Mouse (Mus musculus) 3T3-L1 (cell line): ENCODE measurements around the gene Gmpr.
A peak's percentile ranks its signal among the peaks of the same experiment; 100 is the strongest.

Experiments
- DNase-seq: peaks from one replicate; pipeline ENCODE4 v3.0.0-alpha.2; 2015; ENCODE audit warnings: low read depth, low spot score

Gene Gmpr

DNA sequence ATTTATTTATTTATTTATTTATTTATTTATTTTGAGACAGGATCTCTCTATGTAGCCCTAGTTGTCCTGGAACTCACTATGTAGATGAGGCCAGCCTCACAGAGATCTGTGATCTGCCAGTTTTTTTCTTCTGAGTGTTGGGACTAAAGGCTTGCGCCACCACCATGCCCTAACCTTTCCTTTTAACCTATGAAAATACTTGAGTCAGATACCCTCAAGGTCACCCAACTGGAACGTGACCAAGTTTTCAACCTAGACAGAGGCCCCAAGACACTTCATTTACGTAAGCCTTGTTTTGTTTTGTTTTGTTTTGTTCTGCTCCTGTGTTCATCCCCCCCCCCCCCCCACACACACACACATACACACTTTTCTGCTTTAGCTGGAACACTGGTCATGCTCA lies 1.7 kb upstream of the Gmpr start:
- no peak for DNase-seq

DNA sequence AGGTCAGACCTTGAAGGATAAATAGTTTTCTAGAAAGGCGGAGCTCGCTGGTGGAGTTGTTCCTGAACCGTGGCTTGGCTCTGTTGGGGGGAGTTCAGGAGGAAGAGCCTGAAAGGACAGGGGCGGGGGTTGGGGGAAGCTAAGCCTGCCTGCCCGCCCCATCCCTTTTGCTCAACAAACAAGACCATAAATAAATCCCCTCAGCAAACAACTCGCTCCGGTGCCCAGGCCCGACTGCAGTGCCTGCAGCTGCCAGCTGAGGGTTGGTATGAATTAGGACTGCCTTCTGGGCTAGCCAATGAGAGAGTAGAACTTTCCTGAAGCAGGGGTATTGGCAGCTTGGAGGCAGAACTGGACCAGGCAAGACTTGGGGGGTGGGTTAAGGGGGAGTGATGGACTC lies 1.3 kb downstream of the Gmpr start:
- DNase-seq = no peak

DNA sequence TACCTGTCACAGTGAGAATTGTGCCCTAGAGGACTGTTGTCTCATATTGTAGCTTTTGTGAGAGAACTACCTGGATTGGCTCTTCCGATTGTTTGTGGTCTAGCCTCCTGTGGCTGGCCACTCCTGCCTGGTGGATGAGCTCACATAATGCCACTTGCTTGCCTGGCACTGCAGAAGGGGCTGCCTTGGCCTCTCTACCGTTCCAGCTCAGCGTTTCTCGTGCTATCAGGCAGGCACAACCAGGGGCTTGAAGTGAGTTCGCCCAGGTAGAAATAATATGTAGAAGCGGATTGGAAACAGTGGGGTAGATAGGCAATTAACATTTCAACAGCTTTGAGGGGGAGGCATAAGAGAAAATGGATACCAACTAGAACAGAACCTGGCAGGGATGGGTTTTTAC lies 2.1 kb downstream of the Gmpr start:
- DNase-seq = no peak

GRCm38 (mm10) chr13:45511706-45512435 lies 4.6 kb downstream of the Gmpr start:
- DNase-seq = no peak

DNA sequence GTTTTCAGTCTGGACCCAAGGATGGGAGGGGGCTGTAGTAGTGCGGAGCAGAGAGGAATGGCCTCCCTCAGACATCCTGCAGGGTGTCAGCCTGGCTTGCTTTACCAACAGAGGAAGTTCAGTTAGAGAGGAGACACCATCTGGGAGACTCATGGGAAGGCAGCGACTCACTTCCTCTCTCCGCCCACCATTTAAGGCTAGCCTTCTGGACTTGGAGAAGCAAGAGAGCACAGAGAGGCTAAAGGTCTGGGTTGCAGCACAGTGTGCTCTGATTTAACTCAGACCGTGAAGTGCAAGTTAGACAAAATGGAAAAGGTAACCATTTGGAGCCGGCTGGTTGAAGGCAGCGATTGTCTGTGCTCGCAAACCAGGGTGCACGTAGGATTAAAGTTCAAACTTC lies 5.3 kb downstream of the Gmpr start:
- DNase-seq = peak; percentile 89

DNA sequence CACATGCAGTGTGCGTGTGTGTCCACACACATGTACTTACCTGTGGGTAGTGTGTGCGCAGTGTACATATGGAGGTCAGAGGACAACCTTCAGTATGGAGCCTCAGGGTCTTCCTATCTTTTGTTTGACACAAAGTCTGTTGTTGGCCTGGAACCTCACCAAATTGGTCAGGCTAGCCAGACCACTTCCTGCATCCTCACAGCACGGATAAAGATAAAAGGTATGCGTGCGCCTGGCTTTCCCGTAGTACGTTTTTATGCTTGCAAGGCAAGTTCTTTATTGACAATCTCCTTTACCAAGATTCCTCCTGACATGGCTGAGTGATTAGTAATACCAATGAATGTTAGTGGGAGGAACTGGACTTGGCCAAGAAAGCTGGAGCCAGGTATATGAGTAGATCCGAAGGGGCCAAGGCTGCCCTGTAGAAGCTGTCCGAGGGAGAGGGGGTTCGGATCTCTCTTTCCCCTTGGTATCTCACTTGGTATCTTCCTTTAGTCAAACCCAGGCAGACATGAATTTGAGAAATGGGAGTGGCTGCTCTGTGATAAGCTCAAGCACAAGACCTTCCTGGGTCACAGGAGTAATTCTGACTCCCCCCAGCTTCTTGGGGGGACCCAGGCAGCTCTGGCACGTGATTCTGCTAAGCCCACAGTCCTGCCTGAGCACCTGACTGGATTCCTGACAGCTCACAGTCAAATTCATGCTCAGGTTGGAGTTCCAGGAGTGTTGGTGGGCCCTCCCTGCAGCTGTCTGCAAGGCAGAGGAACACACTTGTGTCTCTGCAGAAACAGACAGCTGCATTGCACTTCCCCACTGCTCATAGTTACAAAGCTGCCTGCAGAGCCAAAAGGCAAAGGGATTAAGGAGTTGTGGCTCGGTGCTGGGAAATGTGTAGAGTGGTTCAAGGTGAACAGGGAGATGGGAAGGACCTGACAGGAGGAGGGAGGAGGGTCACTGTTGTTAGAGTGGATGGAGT lies 6.1 kb downstream of the Gmpr start:
- DNase-seq = peak; percentile 53

GRCm38 (mm10) chr13:45514115-45514514 lies 6.9 kb downstream of the Gmpr start:
- DNase-seq = no peak

GRCm38 (mm10) chr13:45514832-45515422 lies 7.7 kb downstream of the Gmpr start:
- DNase-seq = no peak

DNA sequence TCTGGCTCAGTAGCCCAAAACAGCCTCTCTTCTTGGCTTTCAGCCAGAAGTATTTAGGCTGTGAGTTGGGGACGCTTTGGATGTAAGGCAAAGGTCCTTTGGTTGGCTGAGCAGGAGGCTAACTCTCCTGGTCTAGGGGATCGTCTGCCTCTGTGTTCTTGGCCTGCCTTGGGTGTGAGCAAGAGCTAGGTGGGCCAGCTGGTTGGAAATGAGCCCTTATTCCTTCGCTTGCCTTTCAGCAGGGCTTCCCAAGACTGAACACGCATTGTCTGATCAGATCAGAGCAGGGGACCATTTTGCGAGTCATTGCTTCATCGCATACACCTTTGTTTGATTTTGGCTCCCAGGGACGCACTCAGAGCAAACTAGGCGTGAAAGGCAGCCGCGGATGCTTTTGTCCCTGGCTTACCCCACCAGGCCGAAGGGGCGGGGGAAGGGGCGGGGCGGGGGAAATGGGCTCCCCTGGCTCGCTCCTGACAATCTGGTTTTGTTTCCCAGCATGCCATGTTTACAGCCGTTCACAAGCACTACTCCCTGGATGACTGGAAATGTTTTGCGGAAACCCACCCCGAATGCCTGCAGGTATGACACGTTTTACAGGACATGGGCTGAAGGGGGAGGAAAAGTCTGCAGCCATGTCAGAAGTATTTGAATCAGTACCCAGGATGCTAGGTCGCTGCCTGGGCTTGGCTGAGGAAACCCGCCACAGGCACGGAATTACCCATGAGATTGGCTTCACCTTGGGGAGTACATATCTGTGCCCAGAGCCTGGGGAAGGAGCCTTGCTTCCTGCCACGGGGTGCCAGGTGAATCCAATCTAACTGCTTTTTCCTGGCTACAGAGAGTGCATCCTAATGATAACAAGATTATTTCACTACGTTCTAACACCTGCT lies 9.5 kb downstream of the Gmpr start:
- DNase-seq = no peak

DNA sequence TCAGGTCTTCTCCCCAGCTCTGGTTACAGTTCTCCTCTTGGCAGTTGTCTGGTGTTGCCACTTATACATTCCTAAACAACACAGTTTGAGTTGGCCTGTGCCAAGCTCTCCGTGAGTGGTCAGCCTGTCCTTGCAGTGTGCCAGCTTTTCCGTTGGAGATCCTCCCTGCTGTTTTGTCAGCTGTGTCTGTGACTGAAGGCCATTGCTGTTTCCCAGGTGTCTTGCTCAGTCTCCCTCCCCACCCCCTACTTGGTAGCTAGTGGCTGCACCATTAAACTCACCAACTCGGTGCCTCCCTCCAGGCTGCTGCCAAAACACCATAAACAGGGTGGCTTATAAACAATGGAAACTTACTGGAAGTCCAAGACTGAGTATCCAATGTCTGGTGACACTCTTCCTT lies 17.1 kb downstream of the Gmpr start:
- peak; percentile 57 for DNase-seq

GRCm38 (mm10) chr13:45524791-45525435 lies 17.7 kb downstream of the Gmpr start:
- DNase-seq = peak; percentile 27

GRCm38 (mm10) chr13:45526230-45526629 lies 19.0 kb downstream of the Gmpr start:
- DNase-seq = no peak

- no peak for DNase-seq
These were observed 20.2 kb downstream of the Gmpr start for GRCm38 (mm10) chr13:45527232-45527964.

DNA sequence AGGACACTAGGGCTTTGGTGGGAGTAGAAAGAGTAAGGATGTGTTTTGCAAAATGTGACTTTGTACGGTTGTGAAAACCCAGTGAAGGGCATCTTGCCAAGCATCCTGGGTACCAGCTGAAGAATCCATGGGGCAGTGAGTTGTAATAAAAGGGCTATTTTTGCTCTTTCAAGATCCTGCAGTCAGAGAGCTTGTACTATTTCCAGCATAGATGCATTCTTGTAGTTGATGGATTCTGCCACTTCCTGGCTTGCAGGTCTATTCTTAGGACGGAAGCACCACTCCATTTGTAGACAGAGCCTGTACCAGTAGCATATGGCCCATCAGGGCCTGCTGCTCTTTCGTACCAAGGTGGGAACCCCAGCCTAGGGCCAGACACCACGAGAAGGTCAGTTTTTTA lies 21.5 kb downstream of the Gmpr start:
- DNase-seq = no peak

DNA sequence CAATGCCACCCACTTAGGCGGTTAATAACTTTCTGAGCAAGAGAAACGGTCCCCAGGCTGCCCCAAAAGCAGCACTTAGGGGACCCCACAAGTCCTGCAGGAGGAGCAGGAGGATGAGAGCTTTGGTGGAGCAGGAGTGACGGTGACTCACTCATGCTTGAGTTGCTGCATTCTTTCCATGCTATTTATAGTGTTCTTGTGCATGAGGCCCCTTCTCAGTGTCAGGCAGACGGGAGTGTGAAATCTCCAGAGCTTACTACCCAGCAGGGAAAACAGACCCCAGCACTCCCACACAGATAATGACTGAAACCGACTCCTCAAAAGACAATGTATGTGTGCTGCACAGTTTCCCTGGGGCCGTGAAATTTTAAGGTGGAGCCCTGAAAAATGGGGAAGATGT lies 23.5 kb downstream of the Gmpr start:
- DNase-seq = peak; percentile 80

GRCm38 (mm10) chr13:45535731-45536453 lies 28.6 kb downstream of the Gmpr start:
- no peak for DNase-seq

DNA sequence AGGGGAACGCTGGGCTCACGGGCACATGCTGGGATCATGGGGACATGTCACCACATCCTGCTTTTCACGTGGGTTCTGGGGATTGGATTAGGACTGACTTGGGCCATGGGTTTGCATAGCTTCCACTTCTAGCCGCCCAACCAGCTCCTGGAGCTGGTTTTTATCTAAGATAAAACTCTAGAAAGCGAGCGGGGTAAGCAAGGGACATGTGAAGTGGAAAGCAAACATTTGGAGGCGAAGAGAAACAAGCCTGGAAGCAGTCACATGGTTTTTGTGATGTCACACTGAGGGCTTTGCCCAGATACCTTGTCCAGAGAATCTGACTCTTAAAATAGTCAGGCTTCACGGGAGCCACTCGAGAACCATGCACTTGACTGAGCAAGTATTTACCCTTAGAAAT lies 29.9 kb downstream of the Gmpr start:
- DNase-seq = no peak

GRCm38 (mm10) chr13:45538091-45538490 lies 30.8 kb downstream of the Gmpr start:
- no peak for DNase-seq

- DNase-seq = peak; percentile 73
These were observed 31.4 kb downstream of the Gmpr start for GRCm38 (mm10) chr13:45538532-45539204.
